Mouse (Mus musculus) CD4-positive naive resting alpha-beta T cell, adult 57 days (primary cell): ENCODE measurements around the gene Pclo. TPM values are rescaled to one million over a fixed set of nuclear protein-coding genes. Genes with fewer than 3 reads are reported as not detected.

ENCODE experiments used
- total RNA-seq: library from RNA; stranded (reverse); gene quantifications from one replicate; pipeline ENCODE4 v1.2.4, GENCODE M21; 2023

Gene Pclo
- total RNA-seq: not detected

GRCm38 (mm10) chr5:14514631-14515523 lies at the start of gene Pclo:
TSS of gene Pclo (plus strand) at chr5:14514918.

